Mouse (Mus musculus) right cerebral cortex, postnatal 36 days (tissue): ENCODE results near the gene Tenm2.
A peak's percentile ranks its signal among the peaks of the same experiment; 100 is the strongest.

ENCODE experiments used
- DNase-seq, 2 experiments: peaks; one replicate each; pipeline ENCODE4 v3.0.0; 2022; ENCODE audit warnings: low spot score in 2 of 2, mixed read lengths in 1 of 2

The Tenm2 gene

DNA sequence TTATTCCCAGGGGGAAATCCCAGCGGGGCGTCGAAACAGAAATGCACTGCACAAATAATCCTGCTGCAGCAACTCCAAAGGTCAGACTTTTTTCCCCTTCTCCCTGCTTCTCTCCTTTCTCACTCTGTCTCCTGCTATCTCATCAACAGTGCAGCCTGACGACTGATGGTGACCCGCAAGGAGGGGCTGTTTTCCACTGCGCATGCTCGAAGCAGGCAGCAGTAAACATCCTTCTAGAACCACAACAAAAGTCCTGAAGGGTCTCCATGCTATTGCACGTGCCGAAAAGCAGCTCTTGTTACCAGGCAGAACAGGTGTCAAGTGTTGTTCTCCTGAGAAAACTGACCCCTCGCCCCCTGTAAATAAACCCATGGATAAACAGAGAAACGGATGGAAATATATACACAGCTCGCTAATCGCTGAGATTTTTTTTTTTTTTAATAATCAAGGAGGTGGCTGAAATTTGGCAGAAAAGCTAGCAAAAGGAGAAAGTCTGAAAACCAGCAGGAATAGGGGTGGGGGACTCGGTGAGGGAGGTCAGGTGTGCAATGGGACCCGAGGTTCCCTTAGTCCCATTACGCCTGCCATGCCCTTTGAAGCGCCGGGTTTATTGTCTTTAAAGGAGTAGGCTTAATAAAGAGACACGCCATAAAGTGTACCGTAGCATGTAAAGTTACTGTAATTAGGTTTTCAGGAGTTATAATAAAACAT, 958.4 kb downstream of the Tenm2 start:
- no peak for DNase-seq

DNA sequence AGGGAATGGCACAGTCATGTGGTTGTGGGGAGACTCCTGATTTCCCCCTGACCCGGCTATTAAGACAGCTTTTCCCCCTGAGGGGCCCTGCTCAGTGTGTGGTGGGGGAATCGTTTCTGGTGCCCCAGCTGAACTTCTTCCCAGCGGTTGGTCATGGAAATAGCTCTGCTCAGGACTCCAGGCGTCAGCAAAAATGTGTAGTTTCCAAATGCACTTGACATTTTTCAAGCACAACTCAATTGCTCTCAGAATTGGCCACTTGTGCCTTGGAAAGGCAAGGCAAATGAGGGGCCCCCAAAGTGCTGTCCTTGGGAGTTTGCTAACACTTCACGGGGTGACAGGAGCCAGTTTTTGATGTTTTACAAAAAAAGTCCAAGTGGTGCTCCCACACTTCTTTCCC, 959.7 kb downstream of the Tenm2 start:
- no peak for DNase-seq

DNA sequence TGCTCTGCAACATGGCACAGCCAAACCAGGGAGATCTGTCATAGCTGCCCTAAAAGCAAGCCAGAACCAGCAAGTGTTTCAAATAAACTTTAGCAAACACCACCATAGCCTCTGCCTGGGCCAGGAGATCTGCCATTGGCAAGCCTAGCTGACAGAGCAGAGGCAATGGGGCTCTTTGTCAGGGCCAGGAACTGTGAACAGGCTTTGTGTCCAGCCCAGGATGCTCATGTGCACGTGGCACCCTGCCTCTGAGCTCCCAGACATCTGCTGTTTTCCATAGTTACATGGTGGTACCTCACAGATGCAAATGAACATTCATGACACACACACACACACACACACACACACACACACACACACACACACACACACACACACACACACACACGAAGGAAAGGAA, 963.6 kb downstream of the Tenm2 start:
- no peak for DNase-seq

DNA sequence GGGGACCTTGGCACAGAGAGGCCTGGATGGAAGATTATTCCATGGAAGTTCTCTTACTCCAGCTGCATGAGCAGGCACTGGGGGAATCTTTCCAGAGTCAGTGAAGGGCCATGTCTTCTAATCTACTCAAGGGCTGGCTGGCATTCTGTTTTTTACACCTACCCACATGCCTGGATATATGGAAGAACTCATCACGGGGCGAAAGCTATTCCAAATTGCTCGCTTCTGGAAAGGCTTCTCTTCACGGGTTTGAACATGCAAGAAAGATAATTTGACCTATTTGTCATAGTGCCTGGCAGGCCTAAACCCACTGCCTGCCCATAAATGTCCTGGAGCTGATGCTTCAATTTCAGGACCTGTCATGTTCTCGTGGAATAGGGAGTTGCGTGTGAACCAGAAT, 965.8 kb downstream of the Tenm2 start:
- no peak for DNase-seq

DNA sequence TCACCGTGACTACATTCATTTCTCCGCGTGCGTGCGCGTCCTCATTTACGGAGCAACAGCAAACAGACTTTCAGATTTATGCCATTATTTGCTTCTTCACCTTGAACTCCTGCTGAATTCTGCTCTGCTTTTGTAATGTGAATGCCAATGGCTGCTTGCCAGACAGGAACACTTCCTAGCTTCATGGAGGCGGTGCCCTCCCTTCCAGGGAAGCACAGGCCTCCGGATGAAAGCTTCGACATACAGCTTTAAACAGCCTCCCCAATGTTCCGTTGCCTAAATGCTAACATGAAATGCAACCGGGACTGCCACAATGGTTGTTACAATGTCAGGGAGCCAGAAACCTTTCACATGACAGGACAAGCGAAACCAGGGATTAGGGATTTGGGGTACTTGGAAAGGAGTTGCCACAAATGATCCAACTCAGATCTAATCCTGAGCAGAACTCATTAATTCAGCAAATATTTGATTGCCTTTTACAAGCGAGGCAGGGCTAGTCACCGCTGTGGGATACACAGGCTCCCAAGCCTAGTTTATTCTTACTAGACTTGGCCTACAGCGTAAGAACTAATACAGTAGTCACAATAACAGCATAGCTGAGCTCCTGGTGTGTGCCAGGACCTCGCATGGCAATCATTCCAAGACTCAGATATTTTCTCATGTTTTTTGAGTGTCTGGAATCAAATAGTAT, 970.8 kb downstream of the Tenm2 start:
- DNase-seq: no peak

DNA sequence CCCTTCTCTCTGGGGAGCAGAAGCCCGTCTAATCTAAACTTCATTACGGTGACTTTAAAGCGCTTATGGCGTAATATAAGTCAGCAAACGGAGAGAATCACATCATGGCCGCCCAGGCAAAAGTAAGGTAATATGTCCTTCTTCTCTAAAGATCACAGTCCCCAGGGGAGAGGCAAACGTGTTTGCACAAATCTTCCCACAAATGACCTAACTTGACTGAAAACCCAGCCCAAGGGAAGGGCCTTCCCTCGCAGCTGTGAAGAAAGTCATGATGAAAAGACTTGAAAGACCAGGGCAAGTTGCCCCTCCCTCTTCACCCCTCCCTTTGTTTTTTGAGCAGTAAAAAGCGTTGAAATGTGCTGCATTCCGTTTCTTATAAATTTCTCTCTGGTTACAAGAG, 971.9 kb downstream of the Tenm2 start:
- DNase-seq: no peak

DNA sequence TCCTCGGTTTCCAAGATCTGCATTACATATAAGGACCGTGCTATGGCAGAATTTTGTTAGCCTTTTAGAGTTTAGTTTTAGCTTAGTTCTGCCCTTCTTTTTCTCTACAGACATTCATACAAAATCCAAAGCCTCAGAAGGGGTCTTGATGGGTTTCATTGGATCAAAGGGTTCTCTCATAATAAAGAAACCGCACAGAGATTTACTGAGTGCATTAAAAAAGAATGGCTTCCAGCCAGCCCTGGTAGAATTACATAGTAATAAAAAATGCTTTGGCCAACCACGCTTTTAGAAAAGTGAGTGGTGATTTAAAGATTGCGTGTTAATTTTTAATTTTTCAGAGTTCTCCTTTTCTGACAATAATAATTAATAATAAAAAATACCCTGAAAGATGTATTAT, 978.6 kb downstream of the Tenm2 start:
- no peak for DNase-seq

DNA sequence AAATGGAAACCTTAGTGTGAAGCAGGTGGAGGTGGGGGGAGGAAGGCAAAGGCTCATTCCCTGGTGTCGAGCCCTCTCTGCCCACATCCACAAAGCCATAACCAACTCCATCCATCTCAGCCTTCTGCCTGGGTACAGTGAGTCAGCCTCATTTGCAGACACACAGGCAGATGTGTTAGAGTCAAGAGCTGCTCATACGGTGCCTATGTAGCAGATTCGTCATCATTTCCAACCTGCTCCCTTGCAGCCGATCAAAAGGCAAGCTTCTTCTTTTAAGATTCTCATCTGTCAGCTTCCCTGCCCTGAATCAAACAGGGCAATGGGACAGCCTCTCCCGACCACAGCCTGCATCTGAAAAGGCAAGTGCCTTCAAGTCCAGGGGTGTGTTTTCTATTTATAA, 979.0 kb downstream of the Tenm2 start:
- DNase-seq: no peak

DNA sequence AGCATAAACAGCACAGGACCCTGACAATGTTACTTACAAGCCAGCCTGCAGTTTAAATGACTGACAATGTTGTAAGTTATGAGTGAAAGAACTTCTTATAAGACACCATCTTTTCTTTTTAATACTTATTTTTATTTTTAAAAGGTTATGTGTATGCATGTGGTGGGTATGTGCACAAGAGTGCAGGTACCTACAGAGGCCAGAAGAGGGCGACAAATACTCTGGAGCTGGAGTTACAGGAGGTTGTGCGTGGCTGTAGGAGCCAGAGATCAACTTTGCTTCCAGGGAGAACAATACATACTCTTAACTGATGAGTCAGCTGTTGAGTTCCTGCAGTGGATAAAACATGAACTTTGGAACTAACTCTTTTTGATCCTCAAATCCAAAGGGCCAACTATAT, 981.7 kb downstream of the Tenm2 start:
- DNase-seq: no peak

DNA sequence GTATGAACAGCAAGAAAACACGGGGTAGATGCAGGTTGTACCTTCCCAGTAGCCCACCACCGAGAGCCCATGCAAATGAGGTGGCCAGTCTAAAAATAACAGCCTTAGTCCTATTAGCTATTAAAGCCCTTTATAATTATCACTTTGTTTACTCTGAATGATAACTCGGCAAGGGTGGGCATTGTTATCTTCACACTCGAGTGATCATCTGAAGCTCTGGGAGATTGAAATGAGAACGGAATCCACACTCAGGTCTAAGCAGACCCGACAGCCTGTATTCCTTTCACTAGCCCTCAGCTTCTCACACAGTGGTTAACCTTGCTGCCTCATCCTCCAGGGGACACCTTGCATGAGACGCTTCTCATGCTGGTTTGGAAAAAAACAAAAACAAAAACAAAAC, 985.7 kb downstream of the Tenm2 start:
- DNase-seq: no peak

DNA sequence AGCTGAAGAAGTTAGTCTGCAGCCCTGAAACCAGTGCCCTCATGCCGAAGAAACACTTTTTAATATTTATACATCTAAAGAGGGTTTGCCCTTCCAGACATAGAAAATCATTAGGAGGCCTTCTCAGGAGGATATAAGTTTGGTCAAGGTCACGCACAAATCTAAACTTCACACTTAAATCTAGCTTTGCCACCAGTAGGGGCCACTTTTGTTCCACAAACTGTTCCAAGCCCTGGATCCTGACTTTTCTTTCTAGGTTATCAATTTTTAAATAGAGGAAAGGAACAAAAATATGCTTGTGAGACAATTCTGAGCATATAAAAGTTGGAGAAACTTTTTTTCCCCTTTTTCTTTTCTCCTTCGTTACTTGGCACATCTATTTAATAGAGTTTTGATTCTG, 989.6 kb downstream of the Tenm2 start:
- DNase-seq: no peak

DNA sequence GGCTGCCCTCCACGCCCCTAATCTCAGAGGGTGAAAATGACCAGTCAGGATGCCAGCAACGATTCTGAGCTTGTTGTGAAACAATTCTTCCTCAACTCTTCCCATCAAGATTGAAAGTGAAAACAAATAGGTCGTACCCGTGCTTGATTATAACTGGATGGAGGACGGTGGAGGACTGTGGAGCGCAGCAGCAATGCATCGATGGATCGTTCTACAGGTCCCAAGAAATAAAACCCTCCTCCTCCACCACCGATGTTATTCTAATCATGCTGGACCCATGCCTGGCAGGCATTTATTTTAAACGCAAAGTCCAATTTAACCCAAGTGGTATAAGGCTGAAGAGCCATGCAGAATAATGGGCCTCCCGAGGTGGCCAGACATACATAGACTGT, 991.3 kb downstream of the Tenm2 start:
- no peak for DNase-seq

DNA sequence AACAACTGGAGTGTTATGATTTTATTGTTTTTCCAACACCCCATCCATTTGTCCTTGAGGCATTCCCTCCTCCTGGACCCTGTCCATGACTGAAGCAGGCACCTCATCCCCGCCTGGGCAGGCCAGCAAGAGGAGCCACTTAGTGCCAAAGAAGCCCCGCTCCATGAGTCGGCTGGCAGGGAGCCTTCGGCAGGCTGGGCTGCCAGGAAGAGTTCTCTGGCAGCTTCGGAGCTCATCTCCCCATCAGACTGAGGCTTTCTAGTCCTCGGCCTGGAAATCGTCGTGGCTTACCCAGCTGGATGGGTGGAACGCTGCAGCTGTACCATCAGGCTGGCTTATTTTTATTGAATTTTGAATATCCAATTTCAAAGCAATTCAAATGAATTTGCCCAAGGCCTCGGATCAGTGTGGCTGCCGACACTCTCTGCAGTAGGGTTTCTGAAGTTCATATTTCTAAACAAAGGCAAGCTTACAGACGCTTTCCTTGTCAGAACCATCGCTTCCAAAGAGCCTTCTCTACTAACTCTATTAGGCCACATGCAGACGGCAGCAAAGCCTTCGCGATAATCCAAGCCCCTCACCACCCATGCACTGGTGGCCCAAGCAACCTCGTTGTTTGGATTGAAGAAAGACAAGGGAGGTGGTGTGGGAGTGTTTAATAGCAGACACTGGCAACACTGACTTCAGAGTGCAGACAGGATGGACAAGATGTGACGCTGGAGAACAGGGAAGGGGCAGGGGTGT, 991.8 kb downstream of the Tenm2 start:
- DNase-seq: peak; percentile 26 to 50

DNA sequence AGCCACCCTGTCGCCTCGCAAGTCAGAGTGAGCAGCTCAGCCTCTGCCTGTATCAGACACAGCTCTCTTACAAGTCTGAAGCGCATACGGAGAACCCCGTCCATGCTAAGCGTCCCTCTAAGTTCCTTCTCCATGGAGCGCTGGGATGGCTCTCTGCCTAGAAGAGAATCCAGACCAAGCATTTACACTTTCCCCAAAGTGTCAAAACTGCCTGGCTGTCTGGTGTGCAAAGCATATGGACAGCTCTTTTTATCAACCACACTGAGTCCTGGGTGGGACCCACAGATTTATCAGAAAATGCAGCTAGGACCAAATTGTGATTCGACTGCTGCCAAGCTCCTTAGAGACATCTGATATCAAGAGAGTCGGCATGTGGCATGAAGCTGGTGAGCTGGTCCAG, 996.9 kb downstream of the Tenm2 start:
- DNase-seq: peak in 1 of 2 experiments; percentile 28

DNA sequence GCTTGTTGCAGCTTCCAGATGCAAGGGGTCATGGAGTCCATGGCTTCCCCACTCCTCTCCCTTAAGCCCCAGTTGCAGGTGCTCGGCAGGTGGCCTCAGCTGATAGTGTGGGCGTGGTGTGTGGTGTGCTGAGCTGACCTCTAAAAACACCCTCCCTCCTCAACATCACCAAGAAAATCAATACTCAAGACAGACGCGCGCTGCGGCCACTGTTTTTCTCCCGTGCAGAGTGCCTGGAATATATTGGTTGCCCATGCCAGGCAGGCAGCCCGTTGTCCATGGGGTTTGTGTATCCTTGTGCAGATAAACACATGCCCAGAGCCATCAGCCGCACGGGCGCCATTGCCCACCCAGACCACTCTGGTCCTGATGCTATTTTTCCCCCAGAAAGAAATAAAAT, 1007.1 kb downstream of the Tenm2 start:
- DNase-seq: no peak

DNA sequence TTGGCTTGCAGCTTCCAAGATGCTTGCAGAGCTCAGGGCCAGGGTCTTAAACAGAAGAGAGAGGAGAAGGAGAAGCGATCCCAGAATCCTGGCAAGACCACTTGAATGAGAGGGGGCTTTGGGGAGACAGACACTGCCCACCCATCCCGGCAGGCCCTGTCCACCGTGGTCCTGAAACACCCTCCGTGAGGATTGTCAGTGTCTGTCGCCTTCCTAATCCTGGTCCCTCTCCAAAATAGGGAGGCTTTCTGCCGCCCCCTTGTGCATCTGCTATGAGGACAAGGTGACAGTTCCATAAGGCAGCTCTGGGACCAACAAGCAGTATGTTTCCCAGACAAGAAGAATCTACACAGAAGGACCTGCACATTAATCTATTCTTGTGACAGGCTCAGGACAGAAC, 1007.6 kb downstream of the Tenm2 start:
- no peak for DNase-seq

DNA sequence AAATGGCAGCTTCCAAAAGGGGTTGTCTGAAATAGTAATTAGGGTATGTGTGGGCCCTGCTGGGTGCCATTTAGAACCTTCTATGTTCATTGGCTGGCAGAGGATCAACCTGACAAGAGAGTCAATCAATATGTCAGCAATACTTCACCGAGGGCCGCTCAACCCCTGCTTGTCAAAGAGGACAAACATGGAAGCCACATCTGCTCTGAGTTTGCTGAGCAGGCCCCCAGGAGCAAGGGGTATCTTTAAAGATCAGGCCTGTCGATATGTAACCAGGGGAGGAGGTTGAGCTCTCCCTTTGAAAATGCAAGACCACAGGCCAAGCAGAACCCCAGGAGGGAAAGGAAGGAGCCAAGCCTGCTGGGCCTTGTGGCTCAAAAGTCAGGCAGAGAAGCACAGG, 1009.7 kb downstream of the Tenm2 start:
- DNase-seq: no peak

DNA sequence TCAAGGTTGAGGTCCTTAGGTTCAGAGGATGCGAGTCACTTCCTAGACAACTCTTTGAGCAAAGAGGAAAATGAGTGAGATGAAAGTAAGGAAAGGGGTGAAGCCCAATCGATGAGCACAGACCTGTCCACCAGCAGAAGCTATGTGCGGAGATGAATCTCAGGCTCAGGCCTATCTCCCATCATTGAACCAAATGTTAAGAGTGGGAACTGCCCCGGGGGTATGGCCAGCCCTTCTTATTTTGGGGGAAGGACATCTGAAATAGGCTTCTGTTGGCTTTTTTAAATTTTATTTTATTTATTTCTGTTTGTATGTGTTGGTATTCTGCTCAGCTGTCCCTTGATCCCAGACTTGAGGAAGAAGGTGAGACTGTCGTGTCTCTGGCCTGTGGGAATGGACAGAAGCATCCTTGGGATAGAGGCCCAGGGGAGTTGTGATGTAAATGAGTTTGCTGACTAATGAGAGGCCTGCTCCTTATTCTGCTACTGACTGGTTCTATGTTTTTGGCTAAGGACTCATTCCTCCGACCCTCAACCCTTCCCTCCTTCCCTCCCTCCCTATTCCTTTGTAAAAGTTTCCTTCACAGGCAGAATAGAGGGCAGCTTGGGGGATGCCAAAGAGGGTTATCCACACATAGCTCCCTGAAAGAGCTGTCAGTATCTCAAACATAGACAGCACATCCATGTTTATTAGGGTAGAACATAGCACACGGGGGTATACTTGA, 1011.9 kb downstream of the Tenm2 start:
- DNase-seq: no peak

DNA sequence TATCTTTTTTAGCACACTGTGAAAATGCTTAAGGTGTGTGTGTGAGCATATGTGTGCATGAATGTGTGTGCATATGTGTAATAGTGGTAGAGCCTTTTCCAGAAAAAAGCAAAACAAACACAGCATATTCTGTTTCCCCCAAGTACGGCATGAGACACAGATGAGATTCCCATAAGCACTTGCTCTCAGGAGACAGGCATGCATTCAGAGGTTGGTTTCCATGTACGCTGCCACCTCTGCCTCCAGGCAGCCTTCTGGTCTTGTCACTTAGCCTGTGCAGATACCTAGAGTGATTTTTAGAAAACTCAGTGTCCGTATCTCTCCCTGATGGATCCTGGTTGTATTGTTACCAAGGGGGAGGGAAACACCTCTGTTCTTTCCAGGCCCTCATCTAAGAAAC, 1013.7 kb downstream of the Tenm2 start:
- DNase-seq: no peak

DNA sequence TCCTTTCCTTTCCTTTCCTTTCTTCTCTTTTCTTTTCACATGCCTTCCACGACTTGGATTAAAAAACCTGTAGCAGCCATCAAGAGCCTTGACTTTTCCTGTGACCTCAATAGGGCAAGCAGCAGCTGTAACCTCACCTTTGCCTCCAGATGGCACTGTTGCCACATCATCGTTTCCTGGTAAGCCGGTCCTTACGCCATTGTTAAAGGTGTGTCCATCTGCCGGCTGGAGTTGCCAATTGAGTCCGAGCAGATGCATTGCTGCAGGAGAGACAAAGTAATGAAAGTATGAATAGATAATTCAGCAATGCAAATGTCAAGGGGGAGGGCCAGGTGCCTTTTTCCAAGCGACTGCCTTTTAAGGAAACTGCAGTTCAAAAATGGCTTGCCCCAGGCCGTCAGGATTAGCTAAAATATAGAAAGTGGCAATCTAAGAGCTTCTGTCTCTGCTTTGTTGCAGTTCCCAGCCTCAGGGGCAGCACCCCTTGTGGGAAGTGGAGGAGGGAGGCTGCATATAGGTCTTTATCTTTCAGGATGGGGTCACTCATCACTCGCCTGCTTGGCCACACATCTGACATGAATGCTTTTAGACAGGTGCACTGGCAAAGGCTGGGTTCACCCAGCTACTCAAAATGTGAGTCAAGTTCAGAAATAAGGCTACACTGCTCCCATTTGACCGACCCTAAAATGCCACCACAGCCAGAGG, 1014.3 kb downstream of the Tenm2 start:
- peak; percentile 51 to 64 for DNase-seq

DNA sequence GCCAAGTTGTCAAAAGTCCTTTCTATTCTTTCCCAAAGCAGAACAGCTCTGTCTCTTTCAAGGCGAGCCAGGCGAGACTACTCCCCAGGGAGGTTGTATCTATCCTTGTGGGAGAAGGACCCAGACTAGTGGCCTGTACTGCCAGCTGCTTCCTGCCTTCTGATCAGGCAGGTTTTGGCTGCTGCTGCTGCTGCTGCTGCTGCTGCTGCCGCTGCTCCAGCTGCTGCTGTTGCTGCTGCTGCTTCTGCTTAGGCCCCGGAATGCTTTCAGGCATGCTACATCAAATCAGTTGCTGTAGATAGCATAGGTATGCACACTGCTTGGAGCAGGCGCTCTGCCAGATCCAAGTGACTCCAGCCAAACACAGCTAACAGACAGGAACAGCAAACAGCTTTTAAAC, 1015.1 kb downstream of the Tenm2 start:
- no peak for DNase-seq

DNA sequence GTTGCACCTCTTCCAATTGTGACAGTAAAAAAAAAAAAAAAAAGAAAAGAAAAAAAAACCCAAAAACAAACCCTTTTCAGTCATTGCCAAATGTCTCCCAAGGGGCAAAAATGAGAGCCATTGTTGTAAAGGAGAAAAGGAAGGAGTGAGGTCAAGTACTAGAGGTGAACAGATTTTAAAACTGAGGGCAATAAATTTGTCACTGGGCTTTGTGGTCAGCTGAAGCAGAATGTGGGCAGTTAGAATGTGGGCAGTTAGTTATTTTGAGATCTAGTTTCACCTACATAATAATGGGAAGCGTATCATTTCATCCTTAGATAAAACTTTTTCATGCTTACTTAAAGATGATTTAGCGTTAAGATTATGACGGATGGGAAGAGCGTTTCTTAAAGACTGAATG, 1016.2 kb downstream of the Tenm2 start:
- DNase-seq: no peak
